Mouse (Mus musculus): ENCODE data around the gene Notch3. TPM values are rescaled to one million over a fixed set of nuclear protein-coding genes. Genes with fewer than 3 reads are reported as not detected.
"Not testable (repeated sequence)": the region's sequence is repeated elsewhere in the genome, so short reads cannot be mapped to it uniquely, and the experiment has no call there.

The Notch3 gene
- polyA plus RNA-seq, 1 experiment from 2014 or later: 7.2 TPM

GRCm38 (mm10) chr17:32125407-32125806 lies 41.2 kb downstream of the Notch3 start:
- 89% methylated on average over 3 of the region's 3 CpGs for WGBS
- no peak overlapping the region for H3K4me3 ChIP-seq (ENCODE audit: low read length)
- no peak for ATAC-seq

GRCm38 (mm10) chr17:32123545-32123944 lies 43.1 kb downstream of the Notch3 start:
- Histone ChIP-seq H3K27ac (ENCODE audit: low read depth, low read length) (no peak overlapping the region), H3K4me3 (ENCODE audit: low read length) (no peak overlapping the region), H3K4me2 (ENCODE audit: low read length) (no peak overlapping the region), H3K36me3 (ENCODE audit: control insufficient read depth, insufficient read depth, low read length) (no peaks in the 10 kb centered on the region), H3K9me3 (ENCODE audit: control insufficient read depth, low read length) (no peaks in the 10 kb centered on the region), H3K4me1 (ENCODE audit: control insufficient read depth, insufficient read depth, low read depth, low read length) (no peaks in the 10 kb centered on the region; the same call in 1 of the 2 replicates), H3K9ac (ENCODE audit: low read depth, low read length) (no peak overlapping the region), H3K27me3 (replicated peaks; ENCODE audit: control insufficient read depth, insufficient read depth, low read length) (no peaks in the 10 kb centered on the region)
- ATAC-seq: no peak
- WGBS: 88% methylated on average over 4 of the region's 4 CpGs

More at GRCm38 (mm10) chr17:32125407-32125806, 41.2 kb downstream of the Notch3 start:
- Histone ChIP-seq H3K9me3 (ENCODE audit: control insufficient read depth, low read length) (no peaks in the 10 kb centered on the region), H3K36me3 (ENCODE audit: control insufficient read depth, insufficient read depth, low read length) (no peaks in the 10 kb centered on the region), H3K4me1 (ENCODE audit: control insufficient read depth, insufficient read depth, low read depth, low read length) (no peaks in the 10 kb centered on the region), H3K9ac (ENCODE audit: low read depth, low read length) (no peak overlapping the region), H3K4me2 (ENCODE audit: low read length) (no peak overlapping the region), H3K27ac (ENCODE audit: low read depth, low read length) (no peak overlapping the region), H3K27me3 (replicated peaks; ENCODE audit: control insufficient read depth, insufficient read depth, low read length) (no peaks in the 10 kb centered on the region)

- H3K27ac ChIP-seq (ENCODE audit: low read depth, low read length): no peak overlapping the region
- no peak overlapping the region for H3K9ac ChIP-seq (ENCODE audit: low read depth, low read length)
- H3K4me3 ChIP-seq (ENCODE audit: low read length): no peak overlapping the region
- no peaks in the 10 kb centered on the region for H3K27me3 ChIP-seq (replicated peaks; ENCODE audit: control insufficient read depth, insufficient read depth, low read length)
- ATAC-seq: no peak
- no peaks in the 10 kb centered on the region for H3K9me3 ChIP-seq (ENCODE audit: control insufficient read depth, low read length)
- H3K4me2 ChIP-seq (ENCODE audit: low read length): no peak overlapping the region
- H3K4me1 ChIP-seq (ENCODE audit: control insufficient read depth, insufficient read depth, low read depth, low read length): peaks cover 5% of the 10 kb centered on the region
- H3K36me3 ChIP-seq (ENCODE audit: control insufficient read depth, insufficient read depth, low read length): no peaks in the 10 kb centered on the region
- 76% methylated on average over 14 of the region's 14 CpGs for WGBS
These were observed 44.1 kb downstream of the Notch3 start for GRCm38 (mm10) chr17:32122587-32122970.

GRCm38 (mm10) chr17:32121833-32122586 lies 44.6 kb downstream of the Notch3 start:
- no peaks in the 10 kb centered on the region for H3K36me3 ChIP-seq (ENCODE audit: control insufficient read depth, insufficient read depth, low read length)
- H3K27ac ChIP-seq (ENCODE audit: low read depth, low read length): no peak overlapping the region
- no peak overlapping the region for H3K4me2 ChIP-seq (ENCODE audit: low read length)
- no peak for ATAC-seq
- peaks cover 10% of the 10 kb centered on the region for H3K4me1 ChIP-seq (ENCODE audit: control insufficient read depth, insufficient read depth, low read depth, low read length)
- H3K27me3 ChIP-seq (replicated peaks; ENCODE audit: control insufficient read depth, insufficient read depth, low read length): no peaks in the 10 kb centered on the region
- no peak overlapping the region for H3K4me3 ChIP-seq (ENCODE audit: low read length)
- 74% methylated on average over 19 of the region's 19 CpGs for WGBS
- no peaks in the 10 kb centered on the region for H3K9me3 ChIP-seq (ENCODE audit: control insufficient read depth, low read length)
- no peak overlapping the region for H3K9ac ChIP-seq (ENCODE audit: low read depth, low read length)

GRCm38 (mm10) chr17:32120771-32121532 lies 45.7 kb downstream of the Notch3 start:
- Histone ChIP-seq H3K36me3 (ENCODE audit: control insufficient read depth, insufficient read depth, low read length) (no peaks in the 10 kb centered on the region), H3K9ac (ENCODE audit: low read depth, low read length) (no peak overlapping the region), H3K4me3 (ENCODE audit: low read length) (no peak overlapping the region), H3K4me2 (ENCODE audit: low read length) (no peak overlapping the region), H3K4me1 (ENCODE audit: control insufficient read depth, insufficient read depth, low read depth, low read length) (peaks cover 11% of the 10 kb centered on the region), H3K9me3 (ENCODE audit: control insufficient read depth, low read length) (no peaks in the 10 kb centered on the region), H3K27me3 (replicated peaks; ENCODE audit: control insufficient read depth, insufficient read depth, low read length) (no peaks in the 10 kb centered on the region), H3K27ac (ENCODE audit: low read depth, low read length) (no peak overlapping the region)
- ATAC-seq: no peak
- 85% methylated on average over 9 of the region's 9 CpGs for WGBS

GRCm38 (mm10) chr17:32119196-32119595 lies 47.5 kb downstream of the Notch3 start:
- Histone ChIP-seq H3K4me2 (ENCODE audit: low read length) (0 out of 2 replicates have a peak overlapping the region, but pooled peaks have one; percentile 15), H3K4me3 (ENCODE audit: low read length) (no peak overlapping the region), H3K27ac (ENCODE audit: low read depth, low read length) (no peak overlapping the region), H3K9ac (ENCODE audit: low read depth, low read length) (no peak overlapping the region), H3K27me3 (replicated peaks; ENCODE audit: control insufficient read depth, insufficient read depth, low read length) (no peaks in the 10 kb centered on the region), H3K4me1 (ENCODE audit: control insufficient read depth, insufficient read depth, low read depth, low read length) (peaks cover 14% of the 10 kb centered on the region), H3K36me3 (ENCODE audit: control insufficient read depth, insufficient read depth, low read length) (no peaks in the 10 kb centered on the region), H3K9me3 (ENCODE audit: control insufficient read depth, low read length) (no peaks in the 10 kb centered on the region)
- no peak for ATAC-seq
- 43% methylated on average over 16 of the region's 16 CpGs for WGBS

GRCm38 (mm10) chr17:32118484-32118883 lies 48.2 kb downstream of the Notch3 start:
- ATAC-seq: no peak

GRCm38 (mm10) chr17:32117872-32118421 lies 48.7 kb downstream of the Notch3 start:
- H3K36me3 ChIP-seq (ENCODE audit: control insufficient read depth, insufficient read depth, low read length); H3K27me3 ChIP-seq (replicated peaks; ENCODE audit: control insufficient read depth, insufficient read depth, low read length); H3K9me3 ChIP-seq (ENCODE audit: control insufficient read depth, low read length): not testable (repeated sequence)
- H3K9ac ChIP-seq (ENCODE audit: low read depth, low read length): peak overlapping the region; percentile 47; the same call in 1 of the 2 replicates
- peak overlapping the region; percentile 46 for H3K4me2 ChIP-seq (ENCODE audit: low read length)
- H3K4me1 ChIP-seq (ENCODE audit: control insufficient read depth, insufficient read depth, low read depth, low read length): peaks cover 17% of the 10 kb centered on the region
- peak; percentile 28 for ATAC-seq
- WGBS: 3% methylated on average over 11 of the region's 13 CpGs
- peak overlapping the region; percentile 10; the same call in 1 of the 2 replicates for H3K4me3 ChIP-seq (ENCODE audit: low read length)
- H3K27ac ChIP-seq (ENCODE audit: low read depth, low read length): 0 out of 2 replicates have a peak overlapping the region, but pooled peaks have one; percentile 42

More at GRCm38 (mm10) chr17:32118484-32118883, 48.2 kb downstream of the Notch3 start:
- H3K27ac ChIP-seq (ENCODE audit: low read depth, low read length): no peak overlapping the region
- peak overlapping the region; percentile 46; the same call in 1 of the 2 replicates for H3K4me2 ChIP-seq (ENCODE audit: low read length)
- H3K36me3 ChIP-seq (ENCODE audit: control insufficient read depth, insufficient read depth, low read length): no peaks in the 10 kb centered on the region
- WGBS: 24% methylated on average over 3 of the region's 3 CpGs
- no peak overlapping the region for H3K4me3 ChIP-seq (ENCODE audit: low read length)
- H3K4me1 ChIP-seq (ENCODE audit: control insufficient read depth, insufficient read depth, low read depth, low read length): peaks cover 17% of the 10 kb centered on the region
- H3K9ac ChIP-seq (ENCODE audit: low read depth, low read length): no peak overlapping the region
- H3K9me3 ChIP-seq (ENCODE audit: control insufficient read depth, low read length): no peaks in the 10 kb centered on the region
- no peaks in the 10 kb centered on the region for H3K27me3 ChIP-seq (replicated peaks; ENCODE audit: control insufficient read depth, insufficient read depth, low read length)

Measured in hindbrain, embryonic 16.5 days (tissue).